Mouse (Mus musculus) heart, adult 18-20 months (tissue): ENCODE measurements around the gene Lingo3. TPM values are rescaled to one million over a fixed set of nuclear protein-coding genes. Genes with fewer than 3 reads are reported as not detected.
A peak's percentile ranks its signal among the peaks of the same experiment; 100 is the strongest.

Experiments
- DNase-seq, 2 experiments: peaks; one replicate each; pipeline ENCODE4 v3.0.0; 2021 to 2022; ENCODE audit warnings: mixed read lengths in 1 of 2
- long read RNA-seq, 2 experiments: library from polyadenylated mRNA; stranded (forward); transcript quantifications; one replicate each; pipeline ENCODE4 v2.0.0; 2021
- total RNA-seq, 2 experiments: library from RNA; stranded (reverse); gene quantifications; 2 replicates each; pipeline ENCODE4 v1.2.3; 2021

Lingo3 gene
- 10 to 100 TPM; 13.5 to 16.6 TPM for total RNA-seq
- long read RNA-seq, experiment 1, transcript Lingo3-201 (2 exons, 3,439 nt): major isoform, 31 of 35 reads
- long read RNA-seq, experiment 1, partial matches to known transcripts: 0 of 35 reads
- long read RNA-seq, experiment 1, other reads (novel, unspliced or antisense): 4 of 35 reads
- long read RNA-seq, experiment 2, transcript Lingo3-201 (2 exons, 3,439 nt): major isoform, 13 of 15 reads
- long read RNA-seq, experiment 2, partial matches to known transcripts: 0 of 15 reads
- long read RNA-seq, experiment 2, other reads (novel, unspliced or antisense): 2 of 15 reads

DNA sequence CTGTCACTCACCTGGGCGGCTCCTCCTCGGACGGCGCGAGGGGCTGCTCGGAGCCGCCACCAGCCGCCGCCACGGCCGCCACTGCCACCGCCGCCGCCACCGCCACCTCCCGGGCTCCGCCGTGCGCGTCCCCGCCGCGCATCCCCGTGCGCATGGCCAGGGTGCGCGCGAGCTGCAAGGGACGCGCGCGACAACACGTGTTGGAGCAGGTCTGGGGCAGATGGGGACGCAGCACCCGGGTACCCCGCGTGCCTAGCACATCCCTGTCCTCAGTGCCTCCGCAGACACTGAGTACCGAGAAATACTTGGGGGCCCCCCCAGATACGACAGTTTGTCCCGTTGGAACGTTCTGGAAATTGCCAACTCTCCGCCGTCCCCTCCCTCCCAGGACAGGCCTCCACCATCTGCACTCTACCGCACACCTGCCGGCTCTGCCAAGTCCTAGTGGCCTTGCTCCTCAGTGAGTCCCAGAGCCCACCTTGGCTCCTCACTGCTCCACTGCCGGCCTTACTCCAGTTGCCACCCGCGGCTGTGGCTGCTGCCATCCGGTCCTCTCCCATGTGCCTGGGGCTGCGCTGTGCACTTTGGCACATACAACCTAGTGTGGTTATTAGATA is at the start of gene Lingo3:
Gene Lingo3 (minus strand): TSS at position 109 of the 617 bp plus-strand sequence.
- DNase-seq: no peak

DNA sequence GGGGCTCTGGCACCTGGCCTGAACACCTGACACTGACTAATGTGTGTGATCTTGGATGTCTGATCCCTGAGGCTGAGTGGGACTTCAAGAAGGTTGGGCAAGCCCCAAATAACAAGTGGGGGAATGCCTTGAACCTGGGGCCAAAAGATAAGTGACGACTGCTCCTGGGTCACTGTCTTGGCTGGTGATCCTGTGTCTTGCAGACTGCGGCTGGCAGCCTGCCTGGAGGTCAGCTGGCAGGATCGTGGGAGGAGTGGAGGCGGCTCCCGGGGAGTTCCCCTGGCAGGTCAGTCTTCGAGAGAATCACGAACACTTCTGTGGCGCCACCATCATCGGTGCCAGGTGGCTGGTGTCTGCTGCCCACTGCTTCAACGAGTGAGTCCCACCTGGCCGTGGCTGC is 43.3 kb upstream of the Lingo3 start:
- DNase-seq: peak; percentile 86 to 87

DNA sequence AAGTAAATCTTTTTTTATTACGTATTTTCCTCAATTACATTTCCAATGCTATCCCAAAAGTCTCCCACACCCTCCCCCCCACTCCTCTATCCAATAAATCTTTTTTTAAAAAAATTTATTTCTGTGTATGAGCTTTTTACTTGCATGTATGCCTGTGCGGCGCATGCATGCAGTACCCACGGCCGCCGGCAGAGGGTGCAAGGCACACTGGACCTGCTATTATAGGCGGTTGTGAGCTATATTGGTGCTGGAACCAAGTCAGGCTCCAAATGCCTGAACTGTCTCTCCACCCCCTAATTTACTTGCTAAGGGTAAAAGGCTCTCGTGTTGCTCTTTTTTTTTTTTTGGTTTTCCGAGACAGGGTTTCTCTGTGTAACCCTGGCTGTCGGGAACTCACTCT is 37.5 kb upstream of the Lingo3 start:
- DNase-seq: peak; percentile 54 to 84

DNA sequence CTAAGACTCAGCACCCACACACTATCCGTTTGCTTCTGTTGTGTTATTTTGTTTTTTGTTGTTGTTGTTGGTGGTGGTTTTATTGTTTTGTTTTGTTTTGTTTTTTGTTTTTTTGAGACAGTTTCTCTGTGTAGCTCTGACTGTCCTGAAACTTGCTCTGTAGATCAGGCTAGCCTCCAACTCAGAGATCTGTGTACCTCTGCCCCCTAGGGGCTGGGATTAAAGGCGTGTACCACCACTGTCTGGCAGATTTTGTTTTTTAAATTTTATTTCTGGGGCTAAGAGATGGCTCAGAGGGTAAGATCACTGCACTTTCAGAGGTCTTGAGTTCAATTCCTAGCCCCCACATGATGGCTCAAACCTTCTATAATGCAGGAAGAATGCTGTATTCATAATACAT is 37.1 kb upstream of the Lingo3 start:
- DNase-seq: no peak

DNA sequence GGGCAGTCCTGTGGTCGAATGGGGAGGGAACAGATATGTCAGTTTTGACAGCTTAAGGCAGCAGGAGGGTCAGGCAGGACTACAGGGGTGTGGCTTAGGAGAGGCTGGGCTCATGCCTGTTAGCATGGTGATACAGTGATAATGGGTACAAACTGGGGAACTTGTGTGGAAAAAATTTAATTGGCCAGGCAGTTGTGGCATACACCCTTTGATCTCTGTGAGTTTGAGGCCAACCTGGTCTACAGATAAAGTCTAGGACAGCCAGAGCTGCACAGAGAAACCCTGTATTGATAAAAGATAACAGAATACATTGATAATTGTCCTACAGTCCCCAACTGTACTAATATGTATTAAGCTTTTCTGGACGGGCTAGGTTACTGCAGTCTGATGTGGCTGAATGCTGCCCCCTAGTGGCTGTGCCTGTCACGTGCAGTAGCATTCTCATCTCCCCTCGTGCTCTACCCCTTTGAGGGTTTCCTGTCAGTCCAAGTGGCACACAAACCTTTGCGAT is 36.3 kb upstream of the Lingo3 start:
- DNase-seq: peak; percentile 58 to 82

DNA sequence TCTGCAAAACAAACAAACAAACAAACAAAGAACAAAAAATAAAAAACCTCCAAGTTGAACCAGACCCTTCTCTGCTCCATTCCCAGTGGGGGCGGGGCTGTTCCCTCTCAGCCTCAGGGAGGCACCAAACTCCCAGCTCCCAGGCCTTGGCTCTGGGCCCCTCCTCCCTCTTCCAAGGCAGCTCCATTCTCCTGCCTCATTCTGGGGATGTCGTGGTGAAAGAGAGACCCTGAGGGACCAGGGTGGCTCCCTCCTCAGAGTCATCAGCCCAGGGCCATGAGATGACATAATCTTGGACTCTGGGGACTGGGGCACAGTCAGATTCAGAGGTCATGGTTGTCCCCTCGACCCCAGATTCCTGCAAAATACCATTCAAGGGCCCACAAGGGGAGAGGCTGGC is 32.8 kb upstream of the Lingo3 start:
- no peak for DNase-seq

DNA sequence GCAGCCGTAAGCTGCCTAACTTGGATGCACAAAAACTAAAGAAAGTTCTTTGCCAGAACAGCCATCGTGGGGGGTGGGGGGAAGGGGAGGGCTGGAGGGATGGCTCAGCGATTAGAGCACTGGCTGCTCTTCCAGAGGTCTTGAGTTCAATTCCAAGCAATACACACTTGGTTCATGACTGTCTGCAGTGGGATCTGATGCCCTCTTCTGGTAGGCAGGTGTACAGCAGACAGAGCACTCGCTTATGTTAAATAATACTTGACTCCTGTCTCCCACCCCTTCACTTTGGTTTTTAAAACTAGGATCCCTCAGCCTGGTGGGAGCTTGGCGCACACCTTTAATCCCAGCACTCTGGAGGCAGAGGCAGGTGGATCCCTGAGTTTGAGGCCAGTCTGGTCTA is 32.2 kb upstream of the Lingo3 start:
- DNase-seq: peak; percentile 33 to 76

DNA sequence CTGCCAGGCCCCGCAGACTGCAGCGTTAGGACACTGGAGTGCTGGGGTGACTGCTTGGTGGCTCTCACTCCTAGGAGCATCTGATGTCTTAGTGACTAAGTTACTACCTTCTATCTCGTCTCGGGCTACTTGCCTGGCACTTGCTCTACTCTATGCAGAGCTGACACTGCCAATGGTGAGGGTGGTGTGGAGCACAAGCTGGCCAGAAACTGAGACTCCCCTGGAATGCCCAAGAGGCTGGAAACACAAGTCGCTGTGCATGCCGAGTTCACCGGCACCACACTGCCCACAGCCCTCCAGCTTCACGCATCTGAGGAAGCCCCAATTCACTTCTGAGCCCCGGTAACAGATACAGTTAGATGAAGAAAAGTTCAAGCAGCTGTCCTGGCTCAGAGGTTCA is 30.2 kb upstream of the Lingo3 start:
- DNase-seq: no peak

DNA sequence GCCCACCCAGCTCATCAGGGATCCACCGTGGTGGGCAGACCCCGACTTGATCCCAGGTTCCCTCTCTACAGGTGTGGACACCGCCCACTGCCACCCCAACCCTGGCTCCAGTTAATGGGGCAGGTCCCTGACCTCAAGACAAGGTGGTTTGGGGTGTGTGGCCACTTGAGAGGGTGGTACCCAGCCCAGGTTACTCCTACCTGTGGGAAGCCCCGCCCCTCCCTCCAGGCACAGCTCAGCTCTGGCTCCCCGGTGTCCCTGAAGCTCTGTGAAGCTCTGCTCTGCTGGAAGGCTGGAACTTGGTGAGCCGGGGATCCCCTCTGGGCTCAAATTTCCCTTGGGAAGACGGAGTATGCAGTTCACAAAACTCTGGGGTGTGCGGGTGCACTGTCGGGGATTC is 27.7 kb upstream of the Lingo3 start, which contains the start of gene Tmprss9:
Gene Tmprss9 (plus strand): TSS at position 268 of the 400 bp plus-strand sequence.
- DNase-seq: no peak

DNA sequence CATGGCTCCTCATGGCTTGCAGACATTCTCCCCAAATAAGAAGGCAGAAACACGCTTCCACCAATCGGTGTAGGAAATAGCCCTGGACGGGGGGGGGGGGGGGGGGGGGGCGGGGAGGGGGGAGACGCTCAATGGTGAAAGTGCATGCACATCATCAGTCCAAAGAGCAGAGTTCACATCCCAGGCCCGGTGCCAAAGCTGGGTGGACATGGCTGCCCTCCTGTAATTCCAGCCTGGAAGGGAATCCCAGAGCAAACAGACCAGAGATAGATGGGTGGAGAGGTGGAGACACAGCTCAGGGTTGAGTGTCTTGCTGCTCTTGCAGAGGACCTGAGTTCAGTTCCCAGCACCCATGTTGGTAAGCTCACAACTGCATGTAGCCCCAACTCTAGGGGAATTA is 27.2 kb upstream of the Lingo3 start:
- no peak for DNase-seq

DNA sequence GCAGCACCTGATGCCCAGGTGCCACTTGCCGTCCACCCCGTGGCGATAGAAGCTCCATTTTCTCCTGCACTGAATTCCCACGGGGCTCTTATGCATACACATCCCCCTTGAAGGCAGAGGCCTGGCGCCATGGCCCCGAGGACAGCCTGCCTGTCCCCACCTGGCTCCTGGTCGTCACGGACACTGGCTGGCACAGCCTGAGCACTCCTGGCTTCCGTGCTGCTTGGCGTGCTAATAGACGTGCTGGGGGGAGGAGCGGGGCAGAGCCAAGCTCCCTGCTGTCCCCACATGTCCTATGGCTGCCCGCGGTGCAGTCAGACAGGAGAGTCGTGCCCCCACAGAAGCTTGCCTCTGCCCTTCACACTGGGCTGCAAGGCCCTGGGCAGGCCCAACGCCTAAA is 20.6 kb upstream of the Lingo3 start:
- DNase-seq: peak in 1 of 2 experiments; percentile 42

DNA sequence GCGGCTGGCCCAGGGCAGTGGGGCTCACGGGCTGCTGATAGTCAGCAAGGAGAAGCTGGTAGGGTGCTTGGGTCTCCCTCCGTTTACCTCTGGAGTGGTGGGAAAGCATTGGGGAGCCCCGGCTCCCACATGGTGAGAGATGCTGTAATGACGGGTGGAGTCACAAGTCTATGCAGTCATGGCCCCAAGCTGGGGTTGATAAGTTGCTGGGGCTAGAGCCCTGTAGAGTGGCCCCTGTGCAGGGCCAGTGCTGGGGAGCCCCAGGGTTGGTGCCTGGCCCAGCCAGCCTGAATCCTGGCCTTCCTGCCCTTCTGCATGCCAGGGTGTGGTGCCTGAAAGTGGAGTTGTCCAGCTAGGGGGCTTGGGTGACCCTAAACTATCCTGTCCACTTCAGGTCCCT is 18.5 kb upstream of the Lingo3 start:
- no peak for DNase-seq

DNA sequence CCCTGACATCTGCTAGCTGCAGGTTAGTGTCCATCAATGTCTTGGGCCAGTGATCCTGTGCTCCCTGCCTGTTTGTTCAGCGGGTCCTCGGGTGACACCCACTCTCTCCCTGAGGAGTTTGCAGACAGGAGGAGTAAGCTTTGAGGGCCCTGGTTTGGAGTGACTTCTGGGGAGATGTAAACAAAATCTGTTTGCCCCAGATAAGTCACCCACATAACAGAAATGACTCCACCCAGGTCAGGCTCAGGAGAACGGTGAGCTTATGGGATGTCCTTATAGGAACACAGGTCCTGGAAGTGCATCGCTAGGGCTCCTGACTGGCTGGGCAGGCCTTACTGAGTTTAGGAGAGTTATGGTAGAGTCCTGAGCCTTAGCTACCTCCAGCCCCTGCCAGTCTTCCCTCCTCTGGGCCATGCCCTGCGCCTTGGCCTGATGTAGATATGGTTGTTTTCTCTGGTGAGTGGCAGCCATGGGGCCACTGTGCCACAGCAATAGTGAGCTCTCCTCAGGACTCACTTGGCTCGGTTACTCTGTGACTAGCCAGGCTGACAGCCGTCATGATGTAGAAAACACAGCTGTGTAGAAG is 14.6 kb upstream of the Lingo3 start:
- DNase-seq: no peak

DNA sequence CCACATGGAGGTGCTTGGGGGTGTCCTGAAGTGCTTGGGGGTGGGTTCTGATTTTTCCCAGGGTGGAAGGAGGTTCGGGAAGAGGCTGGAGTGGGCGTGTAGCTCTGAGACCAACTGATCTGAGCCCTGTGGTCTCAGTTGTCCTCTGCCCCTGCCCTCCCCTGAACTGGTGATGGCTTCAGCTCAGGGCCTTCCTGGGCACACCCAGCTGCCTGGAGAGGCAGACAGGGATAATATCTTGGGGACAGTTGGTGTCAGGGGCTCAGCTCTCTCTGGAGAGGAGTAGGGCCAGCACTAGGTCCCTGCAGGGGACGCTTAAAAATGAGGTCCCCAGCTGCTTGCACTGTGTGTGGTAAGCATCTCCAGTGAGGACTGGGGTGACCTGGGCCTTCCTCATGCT is 14.0 kb upstream of the Lingo3 start:
- no peak for DNase-seq

DNA sequence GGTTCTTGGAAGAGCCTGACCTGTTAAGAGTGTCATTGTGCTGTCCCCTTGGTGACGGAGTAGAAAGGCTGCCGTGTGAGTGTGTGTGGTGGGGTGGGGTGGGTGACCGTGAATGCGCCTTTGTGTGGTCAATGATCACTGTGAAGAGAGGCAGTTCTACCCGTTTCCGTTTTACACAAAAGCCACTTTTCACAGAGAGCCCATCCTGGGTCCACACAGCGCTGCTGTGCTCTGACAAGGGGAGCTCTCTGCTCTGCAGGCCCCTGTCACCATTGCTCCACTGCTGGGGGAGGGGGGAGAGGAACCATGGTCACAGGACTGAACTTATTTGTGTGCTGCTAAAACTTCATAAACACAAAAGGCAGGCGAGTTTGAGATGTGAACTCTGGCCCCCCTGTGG is 13.5 kb upstream of the Lingo3 start:
- DNase-seq: no peak

DNA sequence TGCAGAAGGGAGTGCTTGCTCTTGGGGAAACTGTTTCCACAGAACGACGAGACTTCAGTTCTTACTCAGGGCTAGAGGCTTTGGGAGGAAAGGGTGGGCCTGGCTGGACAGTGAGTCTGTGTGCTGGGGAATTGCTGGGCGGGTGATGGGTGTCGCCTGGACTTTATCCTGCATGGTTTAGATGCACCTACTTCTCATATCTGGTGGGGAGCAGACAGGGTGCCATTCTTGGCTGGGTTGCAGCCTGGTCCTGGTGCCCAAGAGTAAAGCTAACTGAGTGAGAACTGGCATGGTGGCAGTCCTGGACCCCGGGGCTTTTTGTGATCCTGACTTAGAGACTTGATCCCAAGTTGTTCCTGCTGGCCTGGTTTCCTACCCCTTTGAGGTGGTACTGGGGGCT is 13.1 kb upstream of the Lingo3 start:
- DNase-seq: no peak

DNA sequence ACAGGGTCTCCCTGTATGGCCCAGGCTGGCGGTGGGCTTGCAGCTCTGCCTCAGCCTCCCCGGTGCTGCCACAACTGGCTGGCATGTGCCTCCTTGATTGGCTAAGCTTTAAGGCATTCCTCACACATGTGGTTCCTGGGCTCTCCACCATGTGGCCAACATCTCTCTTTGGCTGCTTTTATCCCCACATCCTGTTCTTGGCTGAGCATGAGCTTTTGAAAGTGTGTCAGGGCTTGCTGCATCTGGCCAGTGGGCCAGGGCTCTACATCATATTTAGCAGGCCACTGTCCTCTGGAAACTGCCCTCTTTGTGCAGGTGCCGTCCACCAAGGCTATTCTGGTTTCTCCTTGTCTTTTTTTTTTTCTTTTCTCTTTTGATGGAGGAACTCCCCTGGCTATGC is 12.4 kb upstream of the Lingo3 start:
- DNase-seq: peak; percentile 22 to 55

DNA sequence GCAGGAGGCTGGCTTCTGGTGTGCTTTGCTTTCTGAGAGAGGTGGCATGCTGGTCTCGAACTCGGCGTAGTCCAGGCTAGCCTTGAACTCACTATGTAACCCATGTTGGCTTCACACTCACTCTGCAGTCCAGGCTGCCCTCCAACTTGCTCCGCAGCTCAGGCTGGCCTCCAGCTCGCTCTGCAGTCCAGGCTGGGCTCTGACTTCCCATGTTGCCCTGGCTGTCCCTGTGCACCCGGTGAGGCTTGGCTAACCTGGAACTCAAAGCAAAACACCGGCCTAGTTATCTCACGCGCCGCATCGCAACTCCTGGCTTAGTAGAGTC is 11.9 kb upstream of the Lingo3 start:
- peak in 1 of 2 experiments; percentile 22 for DNase-seq

DNA sequence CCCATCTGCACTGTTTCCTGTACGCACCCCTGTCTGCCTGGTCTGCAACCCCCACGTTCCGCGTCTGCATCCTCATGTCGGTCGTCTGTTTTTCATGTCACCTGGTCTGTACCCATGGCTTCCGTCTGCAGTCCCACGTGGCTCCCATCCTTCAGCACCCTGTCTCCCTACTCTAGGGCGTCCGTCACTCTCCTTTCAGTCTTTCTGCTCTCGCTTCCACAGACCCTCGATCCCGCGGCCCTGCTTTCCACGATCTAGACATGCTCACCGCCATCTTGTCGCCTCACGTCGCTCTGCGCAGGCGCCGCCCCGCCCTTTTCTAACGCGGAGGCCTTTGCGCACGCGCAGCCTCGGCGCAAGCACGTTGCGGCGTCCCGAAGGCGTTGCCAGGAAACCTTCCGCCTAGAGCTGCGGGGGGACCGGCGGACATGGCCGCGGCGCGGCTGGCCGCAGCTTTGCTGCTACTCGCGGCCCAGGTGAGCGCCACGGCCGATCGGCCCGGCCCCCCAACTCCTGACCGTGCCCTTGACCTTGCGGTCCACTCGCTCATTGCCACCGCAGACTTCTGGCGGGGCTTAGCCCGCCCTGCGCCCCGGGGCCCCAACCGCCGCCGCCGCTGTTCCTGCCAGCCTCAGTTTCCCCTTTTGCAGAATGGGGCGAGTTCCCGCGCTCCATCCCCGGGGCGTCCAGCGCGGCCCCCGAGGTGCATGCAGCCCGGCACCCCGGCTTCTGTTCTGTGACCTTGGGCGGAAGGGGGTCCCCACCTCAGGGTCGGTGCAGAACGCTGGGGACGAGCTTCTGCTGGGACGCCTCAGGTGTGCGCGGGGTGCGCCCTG is 11.3 kb upstream of the Lingo3 start, which contains the start of the genes Lsm7 and Sppl2b:
Gene Lsm7 (minus strand): TSS at position 297 of the 836 bp plus-strand sequence.
Gene Sppl2b (plus strand): TSS at position 363 of the 836 bp plus-strand sequence.
- DNase-seq: peak; percentile 97 to 98

DNA sequence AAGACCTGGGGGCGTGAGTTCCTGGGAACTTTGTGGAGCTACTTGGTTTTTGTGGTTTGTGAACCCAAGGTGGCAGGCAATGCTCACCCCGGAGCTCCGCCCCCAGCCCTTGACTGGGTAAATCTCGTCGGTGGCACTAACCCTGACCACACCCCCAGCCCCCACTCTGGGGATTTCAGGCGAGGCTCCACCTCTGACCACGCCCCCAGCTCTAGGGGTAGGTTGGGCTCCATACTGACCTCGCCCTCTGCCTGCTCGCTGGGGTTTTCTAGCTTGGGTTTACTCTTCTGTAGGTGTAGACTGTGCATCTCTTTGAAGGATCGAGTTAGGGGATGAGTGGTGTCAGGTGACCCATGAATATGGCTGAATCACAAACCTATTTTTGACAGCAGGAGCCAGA is 4.7 kb upstream of the Lingo3 start:
- DNase-seq: peak; percentile 45

DNA sequence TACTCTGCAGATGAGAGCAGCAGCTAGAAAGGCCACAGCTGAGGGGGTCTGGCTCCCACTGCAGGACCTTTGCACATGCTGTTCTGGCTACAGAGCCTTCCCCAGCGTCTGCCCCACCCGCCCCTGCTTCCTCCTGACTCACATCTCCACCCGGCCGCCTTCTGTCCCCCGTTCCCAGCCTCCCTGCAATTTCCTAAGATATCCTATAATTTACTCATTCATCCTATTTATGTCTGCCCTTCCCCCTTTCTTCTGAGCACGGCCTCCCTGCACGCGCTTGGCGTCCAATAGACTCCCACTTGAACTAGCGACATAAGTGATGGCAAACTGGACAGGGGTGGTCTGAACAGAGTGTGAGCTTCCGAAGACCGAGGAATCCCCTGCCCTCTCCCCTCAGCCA is 1.9 kb upstream of the Lingo3 start:
- no peak for DNase-seq

DNA sequence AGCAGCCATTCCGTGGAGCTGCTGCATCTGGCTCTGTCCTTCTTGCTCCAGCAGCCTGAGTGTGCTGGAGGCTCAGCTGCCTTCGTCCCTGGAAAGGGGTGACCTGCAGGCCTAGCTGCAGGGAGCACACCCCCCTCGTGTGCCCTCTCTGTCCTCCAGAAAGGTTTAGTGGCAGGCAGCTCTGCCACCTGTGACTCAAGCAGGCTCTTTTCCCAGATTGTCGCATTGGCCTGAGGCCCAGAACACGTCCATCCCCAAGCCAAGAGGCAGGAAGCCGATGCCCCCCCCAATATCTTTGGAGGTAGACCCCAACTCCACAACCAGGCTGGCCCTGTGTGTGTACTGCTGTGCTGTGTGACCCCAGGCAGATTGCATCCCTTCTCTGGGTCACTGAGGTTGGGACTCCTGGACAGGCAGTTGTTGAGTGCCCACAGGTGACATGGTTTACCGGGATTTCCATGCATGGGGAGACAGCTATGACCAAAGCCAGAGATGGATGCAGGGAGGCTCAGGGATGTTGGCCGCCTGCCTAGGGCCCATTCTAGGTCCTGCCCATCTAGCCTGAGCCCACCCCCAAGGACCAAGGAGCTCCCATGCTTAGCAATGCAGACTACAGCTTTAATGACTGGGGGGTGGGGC is 1.3 kb upstream of the Lingo3 start:
- peak; percentile 47 to 52 for DNase-seq
